Mouse (Mus musculus): Measurements from ENCODE around the gene Gm10320.

Gm10320 gene

DNA sequence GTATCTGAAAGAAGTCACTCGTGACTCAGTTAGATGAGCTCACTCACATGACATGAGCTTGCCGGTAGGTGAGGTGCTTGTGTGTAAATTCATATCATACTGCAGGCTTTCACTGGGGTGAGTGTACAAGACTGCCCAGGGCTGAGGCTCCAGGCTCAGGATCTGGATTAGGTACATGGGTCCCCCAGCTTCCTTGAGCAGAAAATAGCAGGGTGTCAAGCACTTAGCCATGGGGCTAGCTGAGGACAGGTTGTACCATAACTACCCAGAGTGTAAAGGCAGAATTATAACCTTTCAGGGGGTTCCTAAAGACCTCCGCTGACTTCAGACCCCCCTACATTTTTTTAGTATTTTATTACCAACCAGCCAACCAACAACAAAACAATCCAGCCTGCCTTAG is at the start of gene Gm10320:
Gene Gm10320, minus strand, starts transcription at position 93 of the 400 bp plus-strand sequence.
- DNase-seq (ENCODE audit: low spot score) = peak; percentile 32

- DNase-seq (ENCODE audit: low spot score) = no peak
Measured at GRCm38 (mm10) chr13:98541601-98542000, 49.8 kb upstream of the Gm10320 start.

DNA sequence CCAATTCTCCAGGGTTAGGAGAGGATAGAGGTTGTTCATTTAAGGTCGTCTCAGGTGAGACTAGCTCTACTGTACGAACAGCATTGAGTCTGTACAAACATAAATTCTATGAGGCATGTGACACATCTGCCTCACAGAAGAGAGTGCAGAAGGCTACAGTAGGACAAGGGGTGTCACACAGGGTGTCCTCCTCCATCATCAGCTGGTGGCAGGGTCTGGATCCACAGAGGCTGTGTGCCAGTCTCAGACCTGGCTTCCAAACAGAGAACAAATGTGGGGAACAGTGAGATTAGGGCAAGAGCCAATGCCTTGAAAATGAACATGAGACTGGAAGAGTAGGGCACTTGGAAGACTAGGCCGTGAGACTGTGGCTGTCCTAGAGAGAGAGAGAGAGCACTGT is 48.4 kb upstream of the Gm10320 start:
- no peak for DNase-seq (ENCODE audit: low spot score)

DNA sequence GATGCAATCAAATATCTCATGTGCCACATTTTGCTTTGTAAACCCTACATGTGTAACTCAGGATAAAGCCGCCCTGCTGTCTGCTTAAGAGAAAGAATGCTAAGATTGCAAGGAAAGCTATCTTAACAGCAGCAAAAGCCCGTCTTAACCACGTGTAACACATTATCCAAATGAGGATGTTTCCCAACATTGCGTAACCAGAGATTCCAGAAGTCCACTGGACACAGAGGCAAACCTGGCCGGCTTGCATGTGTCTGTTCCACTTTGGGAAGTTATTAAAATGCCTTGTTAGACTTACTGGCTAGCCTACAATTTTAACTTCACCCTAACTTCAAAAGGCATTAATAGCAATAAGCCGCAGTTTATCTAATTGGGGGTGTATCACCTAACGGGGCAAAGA is 47.5 kb upstream of the Gm10320 start:
- no peak for DNase-seq (ENCODE audit: low spot score)

GRCm38 (mm10) chr13:98538587-98538986 is 46.8 kb upstream of the Gm10320 start:
- DNase-seq (ENCODE audit: low spot score) = no peak

DNA sequence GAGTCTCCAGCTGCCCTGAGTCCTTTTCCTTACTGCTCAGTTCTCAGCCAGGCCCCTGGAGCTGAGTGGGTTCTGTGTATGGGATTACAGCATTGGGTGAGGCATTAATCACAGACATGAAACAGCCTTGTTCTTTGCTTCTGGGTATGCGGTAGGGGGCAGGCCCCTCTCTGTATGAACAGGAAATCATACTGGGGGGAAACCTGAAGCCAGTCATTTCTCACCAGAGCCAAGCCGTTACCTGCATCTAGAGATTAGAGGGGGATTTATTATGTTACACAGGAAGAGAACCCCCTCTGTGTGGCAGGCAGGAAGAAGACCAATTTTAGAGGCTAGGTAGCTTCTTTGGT is 43.1 kb upstream of the Gm10320 start:
- DNase-seq (ENCODE audit: low spot score) = no peak

DNA sequence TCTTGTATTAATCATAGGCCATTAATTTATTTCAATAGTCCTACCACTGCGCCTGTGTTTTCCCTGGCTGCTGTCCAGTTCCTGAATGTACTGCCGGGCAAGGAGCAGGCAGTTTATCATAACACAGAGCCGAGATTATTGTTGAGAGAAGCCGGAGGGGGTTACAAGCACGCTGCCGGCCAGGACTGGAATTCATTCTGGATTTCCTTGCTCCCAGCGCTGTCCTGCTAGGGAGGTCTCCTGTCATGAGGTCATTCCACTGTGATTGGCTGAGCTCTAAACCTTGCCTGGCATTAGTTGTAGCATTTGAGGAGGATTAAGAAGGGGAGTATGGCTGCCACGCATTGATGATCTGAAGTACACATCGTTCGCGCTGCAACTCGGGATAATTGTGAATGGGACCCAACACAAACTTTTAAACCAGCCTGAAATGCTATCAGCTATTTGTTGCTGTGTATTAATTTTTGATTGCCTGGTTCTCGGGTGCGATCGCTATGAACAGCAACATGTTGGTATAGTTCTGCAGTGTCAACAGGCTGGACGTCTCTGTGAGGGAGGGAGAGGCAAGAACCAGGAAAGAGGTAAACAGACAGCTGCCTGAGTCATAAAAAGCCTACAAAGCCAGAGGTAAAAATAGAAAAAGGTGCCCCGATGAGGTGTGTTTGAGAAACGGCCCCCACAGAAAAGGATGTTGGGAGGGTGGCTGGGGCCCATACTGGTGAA is 42.5 kb upstream of the Gm10320 start:
- DNase-seq (ENCODE audit: low spot score) = peak; percentile 75

DNA sequence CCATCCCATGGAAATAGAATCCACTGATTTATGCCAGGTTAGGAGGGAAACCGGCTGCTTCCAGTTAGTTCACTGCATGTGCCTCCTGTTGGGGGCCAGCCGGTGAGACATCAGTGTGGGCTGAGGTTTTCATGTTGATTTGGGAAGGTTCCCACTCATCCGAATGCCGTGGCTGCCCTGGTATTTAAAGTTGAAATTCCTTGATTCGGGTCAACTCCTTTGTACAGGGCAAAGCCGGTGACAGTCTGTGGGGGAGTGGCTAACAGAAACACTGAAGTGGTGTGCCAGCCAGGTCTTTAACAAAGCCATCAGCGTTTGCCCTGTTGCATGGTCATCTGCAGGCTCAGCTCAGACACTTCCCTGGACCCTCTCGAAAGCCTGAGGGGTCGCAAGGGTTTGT is 41.6 kb upstream of the Gm10320 start:
- no peak for DNase-seq (ENCODE audit: low spot score)

DNA sequence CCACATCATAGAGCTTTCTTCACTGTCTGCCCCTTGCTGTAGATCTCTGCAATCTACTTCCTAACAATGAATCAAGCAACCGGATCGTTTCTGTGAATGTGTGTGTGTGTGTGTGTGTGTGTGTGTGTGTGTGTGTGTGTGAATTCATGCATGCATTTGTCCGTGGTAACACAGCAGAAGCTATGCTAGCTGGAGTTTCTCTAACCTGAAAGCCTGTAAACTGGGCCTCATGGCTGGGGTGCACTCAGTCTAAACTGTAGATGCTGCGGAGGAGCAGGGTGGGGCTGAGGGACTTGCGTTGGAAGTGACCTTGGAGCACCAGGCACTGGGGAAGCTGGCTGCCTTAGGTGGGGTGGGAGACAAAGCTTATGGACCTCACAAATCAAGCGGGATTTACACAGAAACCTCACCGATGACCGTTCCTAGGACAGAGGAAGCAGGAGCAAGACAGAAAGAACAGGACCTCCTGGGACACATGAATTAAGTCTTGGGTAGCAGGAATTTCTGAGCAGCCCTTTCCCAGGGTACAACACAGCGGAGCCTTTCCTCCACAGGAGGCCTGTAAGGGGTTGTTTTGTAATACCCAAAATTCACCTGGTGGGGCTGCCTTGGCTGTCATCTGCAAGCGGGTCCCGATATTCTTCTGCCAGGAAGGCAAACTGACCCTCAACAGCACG is 41.0 kb upstream of the Gm10320 start:
- no peak for DNase-seq (ENCODE audit: low spot score)

DNA sequence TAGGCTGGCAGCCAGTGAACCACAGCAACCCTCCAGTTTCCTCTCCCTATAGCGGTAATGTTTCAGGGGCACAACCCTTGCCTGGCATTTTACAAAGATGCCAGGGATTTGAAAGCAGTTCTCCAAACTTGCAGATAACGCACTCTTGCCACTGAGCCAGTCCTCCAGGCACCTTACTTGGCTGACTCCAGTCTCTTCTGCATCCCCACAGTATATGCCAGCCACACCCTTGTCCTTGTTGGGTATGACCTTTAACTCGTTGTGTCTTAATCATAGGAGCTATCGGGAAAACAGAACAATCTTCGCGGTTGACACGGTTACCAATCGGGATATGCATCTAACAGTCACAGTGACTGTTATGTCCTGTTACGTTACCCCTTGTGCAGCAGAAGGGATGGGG is 40.2 kb upstream of the Gm10320 start:
- DNase-seq (ENCODE audit: low spot score) = no peak

DNA sequence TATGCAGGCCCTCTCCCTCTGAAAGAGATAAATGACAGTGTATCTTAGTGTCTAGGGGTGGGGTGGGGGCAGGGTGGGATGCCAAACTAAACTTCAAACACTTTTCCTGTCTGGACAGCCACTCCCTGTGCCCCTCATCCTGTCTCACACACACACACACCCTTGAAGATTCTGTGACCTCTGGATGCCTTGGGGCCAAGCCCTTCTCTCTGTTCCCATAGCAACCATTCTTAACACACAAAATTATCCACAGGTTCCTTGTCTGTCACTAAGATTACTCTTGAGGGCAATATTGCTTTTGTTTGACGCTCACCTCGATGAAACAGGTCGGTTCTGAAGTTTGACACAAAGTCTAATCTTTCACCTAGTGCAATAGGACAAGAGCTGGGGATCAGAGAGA is 39.5 kb upstream of the Gm10320 start:
- DNase-seq (ENCODE audit: low spot score) = no peak

DNA sequence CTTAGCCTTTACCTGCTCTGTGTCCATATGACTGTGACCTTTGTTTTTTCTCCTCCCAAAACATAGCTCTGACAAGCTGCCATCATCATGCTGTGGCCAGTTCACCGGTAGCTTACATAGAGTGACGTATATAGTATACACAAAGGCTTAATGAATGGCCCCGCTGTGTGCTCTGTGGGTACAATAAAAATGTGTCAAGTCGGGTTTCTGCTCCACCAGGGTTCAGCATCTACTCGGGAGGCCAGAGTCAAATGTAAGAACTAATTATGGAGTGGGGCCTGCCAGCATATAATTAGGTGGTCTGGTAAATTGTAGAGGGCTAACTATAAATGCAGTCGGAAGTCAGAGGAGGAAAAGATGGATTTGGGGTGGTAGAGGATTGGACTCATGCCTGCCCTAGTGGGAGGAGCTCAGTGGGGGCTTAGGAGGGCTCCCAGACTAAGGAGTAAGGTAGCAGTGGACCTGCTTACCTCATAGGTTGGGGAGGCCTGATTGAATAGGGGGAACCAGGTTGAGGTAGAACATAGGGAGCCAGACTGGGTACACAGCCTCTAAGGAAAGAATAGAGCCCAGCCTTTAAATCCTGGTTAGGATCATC is 32.0 kb upstream of the Gm10320 start:
- DNase-seq (ENCODE audit: low spot score) = no peak

- no peak for DNase-seq (ENCODE audit: low spot score)
Measured at GRCm38 (mm10) chr13:98518341-98518740, 26.5 kb upstream of the Gm10320 start.

DNA sequence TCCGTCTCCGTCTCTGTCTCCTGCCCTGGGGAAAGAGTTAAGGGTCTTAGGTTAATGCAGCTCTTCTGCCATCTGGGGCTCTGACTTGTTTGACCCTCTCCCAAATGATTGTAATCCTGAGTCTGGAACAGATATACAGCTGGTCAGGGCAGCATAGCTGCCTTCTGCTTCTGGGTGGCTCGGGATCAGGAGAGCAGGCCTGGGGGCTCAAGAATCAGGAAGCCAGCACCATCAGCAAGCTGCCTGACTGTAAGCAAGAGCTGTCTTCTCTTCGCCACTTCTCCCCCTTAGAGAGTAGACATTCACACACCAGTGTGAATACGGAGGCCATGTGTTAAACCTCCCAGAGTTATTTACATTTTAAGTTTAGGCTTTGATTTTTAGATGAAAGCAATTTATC is 25.9 kb upstream of the Gm10320 start:
- DNase-seq (ENCODE audit: low spot score) = no peak

DNA sequence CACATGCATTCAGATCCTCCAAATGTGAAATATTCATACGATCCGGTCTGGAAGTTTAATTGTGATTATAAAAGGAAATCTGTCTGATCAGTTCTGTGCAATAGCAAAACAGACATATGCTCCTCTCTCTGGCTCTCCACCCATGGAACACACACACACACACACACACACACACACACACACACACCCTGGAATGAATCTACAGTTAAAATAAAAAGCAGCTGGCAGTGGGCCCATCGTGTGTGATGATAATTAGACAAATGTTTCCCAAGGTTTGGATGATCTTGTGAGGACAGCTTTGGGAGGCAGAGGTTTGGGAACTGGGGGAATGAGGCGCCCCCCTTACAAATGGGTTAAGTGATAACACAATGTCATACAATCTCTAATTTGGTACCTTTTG is 25.2 kb upstream of the Gm10320 start:
- no peak for DNase-seq (ENCODE audit: low spot score)

DNA sequence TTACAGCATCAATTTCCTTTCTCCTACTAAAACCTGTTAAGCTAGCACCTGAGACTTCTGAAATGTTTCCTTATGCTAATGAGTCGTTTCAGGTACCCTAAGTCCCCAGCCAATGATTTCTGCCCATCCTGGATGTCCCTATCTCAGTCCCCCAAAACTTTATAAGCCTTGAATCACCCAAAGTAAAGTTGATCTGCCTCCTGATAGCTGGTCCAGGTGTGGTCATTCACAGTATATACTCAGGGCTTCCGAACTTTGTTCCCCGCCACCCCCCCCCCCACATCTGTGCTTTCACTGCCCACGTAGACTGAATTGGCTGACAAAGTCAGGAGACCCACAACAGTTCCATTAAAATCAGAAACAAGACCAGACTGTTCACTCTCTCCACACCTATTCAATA is 20.3 kb upstream of the Gm10320 start:
- DNase-seq (ENCODE audit: low spot score) = no peak

- no peak for DNase-seq (ENCODE audit: low spot score)
Measured at GRCm38 (mm10) chr13:98507656-98508055, 15.9 kb upstream of the Gm10320 start.

DNA sequence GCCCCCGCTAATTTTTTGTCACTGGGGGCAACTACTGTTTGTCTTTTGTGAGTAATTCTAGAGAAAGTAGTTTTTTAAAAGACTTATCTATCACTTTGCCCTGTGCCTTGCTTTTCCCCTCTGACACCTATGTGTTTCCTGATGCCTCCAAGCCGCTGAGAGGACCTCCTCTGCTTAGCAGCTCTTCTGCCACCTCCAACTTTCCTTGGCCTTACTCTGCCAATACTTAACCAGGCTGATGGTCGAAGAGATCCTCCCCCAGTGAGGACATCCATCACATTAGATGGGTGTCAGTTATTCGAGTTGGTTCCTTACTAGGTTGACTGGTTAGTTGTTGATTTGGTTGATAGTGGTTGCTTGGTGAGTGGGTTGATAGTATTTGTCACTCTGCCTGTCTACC is 14.7 kb upstream of the Gm10320 start:
- DNase-seq (ENCODE audit: low spot score) = no peak

GRCm38 (mm10) chr13:98505989-98506388 is 14.2 kb upstream of the Gm10320 start:
- DNase-seq (ENCODE audit: low spot score) = no peak

DNA sequence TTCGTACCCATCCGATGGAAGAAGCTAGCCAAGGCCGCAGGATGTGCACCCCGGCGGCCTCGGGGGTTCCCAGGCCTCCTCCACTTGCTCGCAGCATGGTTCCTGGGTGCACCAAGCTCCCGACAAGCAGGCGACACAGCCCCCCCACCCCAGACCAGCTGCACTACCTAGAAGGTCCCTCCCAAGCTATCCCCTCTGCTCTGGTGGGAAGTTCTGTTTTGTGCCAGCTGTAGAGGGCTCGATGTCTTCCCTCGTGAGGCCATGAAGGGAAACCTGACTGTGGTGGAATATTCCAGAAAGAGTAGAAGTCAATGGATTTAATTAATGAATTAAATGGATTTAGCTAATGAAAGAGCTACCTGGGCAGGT is 13.7 kb upstream of the Gm10320 start:
- DNase-seq (ENCODE audit: low spot score) = no peak

DNA sequence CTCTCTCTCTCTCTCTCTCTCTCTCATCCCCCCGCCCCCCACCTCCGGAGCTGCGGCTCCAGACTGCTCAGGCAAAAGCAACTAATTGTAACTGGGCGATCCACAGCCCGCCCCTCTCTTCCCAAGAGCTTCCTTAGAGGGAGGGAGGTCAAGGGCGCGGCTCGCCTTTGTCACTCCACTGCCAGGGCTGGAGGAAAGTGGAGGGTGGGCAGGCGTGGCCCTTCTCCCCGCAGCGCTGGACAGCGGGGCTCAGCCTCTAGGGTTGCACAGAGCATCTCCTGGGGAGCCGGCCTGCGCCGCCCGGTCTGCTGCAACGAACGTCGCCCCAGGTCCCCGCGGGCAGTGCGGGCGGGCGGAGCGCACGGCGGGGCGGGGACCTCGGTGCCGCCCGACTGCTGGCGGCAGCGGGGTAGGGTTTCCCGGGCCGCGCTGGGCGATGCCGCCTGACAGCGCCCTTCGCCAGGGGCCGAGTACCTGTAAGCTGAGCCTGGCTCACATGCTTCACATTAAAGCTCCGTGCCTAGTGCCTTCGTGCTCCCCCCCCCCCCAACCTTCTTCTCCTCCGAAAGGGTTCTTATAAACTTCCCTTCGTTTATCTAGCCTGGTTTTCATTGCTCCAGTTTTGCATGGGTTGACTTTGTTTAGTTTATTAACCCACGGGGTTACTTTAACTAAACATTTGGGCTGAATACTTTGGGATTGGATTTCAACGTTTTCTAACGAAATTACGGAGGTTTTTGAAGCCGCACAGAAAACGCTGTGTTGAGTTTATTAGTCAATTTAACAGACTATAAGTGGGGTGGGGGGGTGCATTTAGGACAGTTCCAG is 13.1 kb upstream of the Gm10320 start:
- DNase-seq (ENCODE audit: low spot score) = peak; percentile 46

DNA sequence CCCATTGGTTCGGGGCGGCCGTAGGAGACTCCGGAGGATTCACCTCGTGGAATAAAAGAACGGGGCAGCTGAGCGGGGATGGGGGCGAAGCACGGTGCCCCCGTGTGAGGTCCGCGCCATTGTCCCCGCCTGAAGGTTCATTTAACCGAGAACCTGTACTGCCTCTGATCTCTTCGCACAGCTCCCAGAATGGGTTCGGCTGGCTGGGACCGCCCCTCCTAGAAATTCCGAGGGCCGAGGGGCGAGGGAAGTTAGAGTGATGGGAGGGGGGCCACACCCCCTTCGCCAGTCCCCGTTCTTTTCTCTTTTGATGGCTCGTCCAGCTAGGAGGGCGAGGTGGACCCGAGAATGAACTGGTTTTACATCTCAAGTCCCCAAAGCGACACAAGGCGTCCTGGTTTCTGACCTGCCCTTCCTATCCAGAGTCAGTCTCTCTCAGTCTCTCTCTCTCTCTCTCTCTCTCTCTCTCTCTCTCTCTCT is 12.4 kb upstream of the Gm10320 start:
- DNase-seq (ENCODE audit: low spot score) = peak; percentile 47

GRCm38 (mm10) chr13:98503601-98504000 is 11.8 kb upstream of the Gm10320 start:
- no peak for DNase-seq (ENCODE audit: low spot score)

Measured in testis, postnatal 10 days (tissue).